Mouse (Mus musculus) forebrain, postnatal 0 days (tissue): ENCODE measurements at regions not wholly inside any gene's neighbourhood (a gene's known extent, or its start where the extent isn't known, plus 50 kb on each side); places are given as distances from the start of the nearest gene placed in this dataset.

Experiments
- ATAC-seq: fragments of 200-750 bp; cut with Nextera tagmentation; 2 replicates; pipeline ENCODE4 v1.8.0; 2017; ENCODE audit warnings: mild to moderate bottlenecking, moderate library complexity
- DNase-seq: peaks from one replicate; pipeline ENCODE4 v3.0.0-alpha.2; 2015
- H3K27ac ChIP-seq: fragments of 300-500 bp; sonication (generic); 2 replicates; pipeline ENCODE4 v1.5.1; 2014; ENCODE audit warnings: low read depth, mild to moderate bottlenecking, antibody characterized with exemption, low read length, moderate library complexity, mixed read lengths
- H3K27me3 ChIP-seq: fragments of 300-500 bp; sonication (generic); 2 replicates; pipeline ENCODE4 v1.6.1; 2014; ENCODE audit warnings: mild to moderate bottlenecking, low read length, mixed read lengths; ENCODE audit not compliant: insufficient read depth
- H3K36me3 ChIP-seq: fragments of 300-500 bp; sonication (generic); 2 replicates; pipeline ENCODE4 v1.6.1; 2014; ENCODE audit warnings: mild to moderate bottlenecking, moderate library complexity; ENCODE audit not compliant: insufficient read depth
- H3K4me1 ChIP-seq: fragments of 300-500 bp; sonication (generic); 2 replicates; pipeline ENCODE4 v1.6.1; 2014; ENCODE audit warnings: antibody characterized with exemption; ENCODE audit not compliant: insufficient read depth
- H3K4me2 ChIP-seq: fragments of 300-500 bp; sonication (generic); 2 replicates; pipeline ENCODE4 v1.6.1; 2014; ENCODE audit warnings: low read depth, mild to moderate bottlenecking, moderate library complexity
- H3K4me3 ChIP-seq: fragments of 300-500 bp; sonication (generic); 2 replicates; pipeline ENCODE4 v1.5.1; 2014; ENCODE audit warnings: low read depth, low read length, mixed read lengths
- H3K9ac ChIP-seq: fragments of 300-500 bp; sonication (generic); 2 replicates; pipeline ENCODE4 v1.6.1; 2014; ENCODE audit warnings: mild to moderate bottlenecking
- H3K9me3 ChIP-seq: fragments of 300-500 bp; sonication (generic); 2 replicates; pipeline ENCODE4 v1.6.1; 2016; ENCODE audit warnings: low read length
- CTCF ChIP-seq: sonication (generic); IDR thresholded peaks from 2 replicates; pipeline ENCODE4 v1.5.1; 2016; ENCODE audit warnings: antibody characterized with exemption, control low read depth, low read depth
- WGBS: fragments of 180-500 bp; shearing (Covaris S2); extraction: QIAGEN DNeasy Blood & Tissue Kit; methylation state at CpG from one replicate; pipeline ENCODE4 v1.1.7; 2014; 5-methylcytosine and 5-hydroxymethylcytosine counted together

DNA sequence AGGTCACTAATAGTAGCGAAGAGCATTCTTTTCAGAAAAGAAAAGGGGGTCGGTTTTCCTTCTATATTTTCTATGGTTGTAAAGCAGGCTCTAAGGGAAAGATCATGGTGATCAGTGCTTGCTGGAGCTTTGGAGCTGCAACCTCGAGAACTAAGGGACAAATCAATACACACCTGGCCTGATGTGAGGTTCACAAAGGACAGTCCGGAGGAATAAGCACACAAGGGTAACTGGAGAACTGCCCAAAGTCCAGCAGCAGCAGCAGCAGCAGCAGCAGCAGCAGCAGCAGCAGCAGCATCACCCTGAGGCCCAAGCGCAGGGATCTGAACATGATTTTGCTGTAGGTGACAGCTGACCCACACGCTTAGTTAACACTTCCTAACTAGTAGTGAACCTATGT, 94.7 kb upstream of the Wars2 start:
- H3K27me3 ChIP-seq = no peaks in the 10 kb centered on the region
- no peaks in the 10 kb centered on the region for H3K36me3 ChIP-seq
- H3K4me2 ChIP-seq = no peak overlapping the region
- no peak overlapping the region for H3K27ac ChIP-seq
- DNase-seq = no peak
- H3K4me1 ChIP-seq = no peaks in the 10 kb centered on the region
- no peak for TF ChIP-seq CTCF
- no peaks in the 10 kb centered on the region for H3K9me3 ChIP-seq
- H3K4me3 ChIP-seq = no peak overlapping the region
- no peak overlapping the region for H3K9ac ChIP-seq
- WGBS = 80% methylated on average over 6 of the region's 6 CpGs
- no peak for ATAC-seq

DNA sequence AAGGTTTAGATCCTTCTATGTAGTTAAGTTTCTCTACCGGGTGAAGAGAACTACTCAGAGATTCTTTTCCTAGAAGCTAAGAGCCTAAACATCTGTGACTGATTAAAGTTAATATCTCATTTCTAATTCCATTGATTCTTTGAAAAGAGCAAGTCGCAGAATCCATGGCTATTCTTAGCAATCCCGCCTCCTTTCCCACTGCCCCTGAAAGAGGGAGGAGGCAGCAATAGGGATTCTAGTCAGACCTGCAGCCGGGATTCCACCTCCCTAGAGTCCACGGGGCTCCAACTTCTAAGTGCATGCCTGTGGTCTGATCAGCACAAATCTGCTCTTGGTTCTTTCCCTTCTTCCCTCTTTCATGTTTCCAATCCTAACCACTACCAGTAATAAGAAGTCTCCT, 93.7 kb upstream of the Wars2 start:
- ATAC-seq (no peak), DNase-seq (no peak)
- Histone ChIP-seq H3K4me2 (no peak overlapping the region), H3K27ac (no peak overlapping the region), H3K27me3 (no peaks in the 10 kb centered on the region), H3K36me3 (no peaks in the 10 kb centered on the region), H3K4me1 (no peaks in the 10 kb centered on the region), H3K9me3 (no peaks in the 10 kb centered on the region), H3K4me3 (no peak overlapping the region), H3K9ac (no peak overlapping the region)
- TF ChIP-seq CTCF = no peak
- 70% methylated on average over 5 of the region's 5 CpGs for WGBS

DNA sequence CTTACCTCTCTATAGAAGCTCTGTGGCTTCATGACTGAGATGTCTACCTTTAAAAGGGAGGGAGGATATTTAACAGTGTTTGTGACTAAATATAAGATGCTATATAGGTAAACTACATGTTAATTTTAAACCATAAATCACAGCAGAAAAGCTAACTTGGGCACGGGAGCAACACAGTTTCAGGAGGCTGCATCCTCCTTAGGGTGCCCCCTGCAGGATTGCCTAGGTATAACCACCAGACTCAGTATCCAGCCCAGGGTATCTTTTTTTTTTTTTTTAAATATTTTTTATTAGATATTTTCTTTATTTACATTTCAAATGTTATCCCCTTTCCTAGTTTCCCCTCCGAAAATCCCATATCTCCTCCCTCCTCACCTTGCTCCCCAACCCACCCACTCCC, 91.6 kb upstream of the Wars2 start:
- H3K27ac ChIP-seq = no peak overlapping the region
- no peak overlapping the region for H3K9ac ChIP-seq
- H3K27me3 ChIP-seq = no peaks in the 10 kb centered on the region
- ATAC-seq (no peak), DNase-seq (no peak)
- 60% methylated on average over 2 of the region's 2 CpGs for WGBS
- H3K4me3 ChIP-seq = no peak overlapping the region
- no peaks in the 10 kb centered on the region for H3K4me1 ChIP-seq
- H3K36me3 ChIP-seq = no peaks in the 10 kb centered on the region
- H3K9me3 ChIP-seq = no peaks in the 10 kb centered on the region
- no peak overlapping the region for H3K4me2 ChIP-seq
- no peak for TF ChIP-seq CTCF

DNA sequence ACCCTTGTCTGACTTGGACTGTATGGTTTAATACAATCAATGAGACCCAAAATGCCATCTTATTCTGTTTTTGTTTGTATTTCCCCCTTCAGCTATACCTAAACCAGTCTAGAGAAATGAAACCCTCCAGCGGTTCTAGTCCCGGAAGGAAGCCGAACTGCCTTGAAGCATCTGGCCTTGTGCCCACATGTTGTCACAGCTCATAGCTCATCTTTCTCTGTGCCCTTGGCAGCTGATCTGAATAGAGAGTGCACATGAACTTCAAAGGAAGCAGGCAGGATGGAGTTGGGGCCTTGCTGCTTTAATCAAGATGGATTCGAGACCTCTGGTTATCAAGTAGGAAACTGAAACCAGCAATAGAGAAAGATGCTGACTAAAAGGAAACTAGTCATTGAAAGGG, 88.7 kb upstream of the Wars2 start:
- no peak overlapping the region for H3K4me2 ChIP-seq
- 79% methylated on average over 4 of the region's 4 CpGs for WGBS
- no peaks in the 10 kb centered on the region for H3K4me1 ChIP-seq
- no peak overlapping the region for H3K27ac ChIP-seq
- DNase-seq (no peak), ATAC-seq (no peak)
- no peak for TF ChIP-seq CTCF
- H3K4me3 ChIP-seq = no peak overlapping the region
- H3K9me3 ChIP-seq = no peaks in the 10 kb centered on the region
- H3K9ac ChIP-seq = no peak overlapping the region
- no peaks in the 10 kb centered on the region for H3K36me3 ChIP-seq
- H3K27me3 ChIP-seq = no peaks in the 10 kb centered on the region

DNA sequence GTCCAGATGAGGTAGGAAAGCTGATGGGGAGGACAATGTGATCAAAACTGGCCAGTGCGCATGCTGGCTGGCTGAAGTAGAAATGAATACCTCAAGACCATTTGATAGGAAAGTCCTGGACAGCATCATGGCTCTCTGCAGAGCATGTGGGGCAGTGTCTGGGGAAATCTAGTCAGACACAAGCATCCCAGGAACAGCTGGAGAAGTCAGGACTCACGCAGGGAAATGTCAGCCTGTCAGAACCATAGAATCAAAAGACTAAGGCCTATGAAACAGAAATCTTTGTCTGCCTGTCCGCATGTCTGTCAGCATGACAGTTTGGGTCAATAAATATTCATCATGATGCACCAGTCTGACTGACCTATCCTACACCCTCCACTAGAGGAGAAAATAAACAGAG, 73.7 kb upstream of the Wars2 start:
- TF ChIP-seq CTCF = no peak
- H3K9ac ChIP-seq = no peak overlapping the region
- no peak for ATAC-seq
- no peaks in the 10 kb centered on the region for H3K27me3 ChIP-seq
- H3K4me3 ChIP-seq = no peak overlapping the region
- no peak overlapping the region for H3K27ac ChIP-seq
- H3K4me1 ChIP-seq = no peaks in the 10 kb centered on the region
- H3K36me3 ChIP-seq = no peaks in the 10 kb centered on the region
- WGBS = 87% methylated on average over 3 of the region's 3 CpGs
- no peak for DNase-seq
- H3K4me2 ChIP-seq = no peak overlapping the region
- H3K9me3 ChIP-seq = no peaks in the 10 kb centered on the region
